Mouse (Mus musculus) olfactory bulb, adult 2 months (tissue): ENCODE data around the gene Armc9.

Source experiments
- CTCF ChIP-seq: fragments of 200-500 bp; IDR thresholded peaks from 2 replicates; pipeline ENCODE4 v1.5.1; 2012; ENCODE audit warnings: low read depth, mild to moderate bottlenecking, low read length, moderate library complexity; ENCODE audit not compliant: insufficient read depth
- POLR2A ChIP-seq: fragments of 200-500 bp; IDR thresholded peaks from 2 replicates; pipeline ENCODE4 v1.6.1; 2012; ENCODE audit warnings: mild to moderate bottlenecking, low read depth, low read length, moderate library complexity; ENCODE audit not compliant: insufficient read depth

DNA sequence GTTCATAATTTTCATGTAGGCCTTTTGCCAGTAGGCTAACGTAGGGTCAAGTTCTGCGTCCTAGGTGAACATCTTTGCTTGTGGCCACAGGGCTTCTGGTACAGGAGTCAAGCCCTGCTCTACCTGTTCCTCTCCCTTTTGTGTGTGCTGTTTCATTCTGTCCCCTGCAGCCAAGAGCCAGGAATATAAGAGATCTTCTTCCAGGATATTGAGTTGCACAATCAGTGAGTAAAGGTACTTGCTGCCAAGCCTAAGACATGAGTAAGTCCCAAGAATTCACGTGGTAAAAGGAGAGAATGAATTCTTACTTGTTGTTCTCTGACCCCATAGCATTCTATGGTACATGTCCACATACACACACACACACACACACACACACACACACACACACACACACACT is 138.5 kb downstream of the Armc9 start:
- TF ChIP-seq CTCF (no peak), POLR2A (no peak)
